Mouse (Mus musculus) kidney, postnatal 0 days (tissue): ENCODE results near the gene Mtmr12. TPM values are rescaled to one million over a fixed set of nuclear protein-coding genes. Genes with fewer than 3 reads are reported as not detected.

ENCODE experiments used
- ATAC-seq: fragments of 200-750 bp; cut with Nextera tagmentation; replicated peaks from 2 replicates; pipeline ENCODE4 v1.8.0; 2017; ENCODE audit warnings: low read depth, moderate number of reproducible peaks, moderate TSS enrichment, moderate library complexity; ENCODE audit not compliant: low FRiP score
- DNase-seq: peaks from one replicate; pipeline ENCODE4 v3.0.0-alpha.2; 2016; ENCODE audit warnings: low spot score
- H3K27ac ChIP-seq: fragments of 300-500 bp; sonication (generic); 2 replicates; pipeline ENCODE4 v1.5.1; 2014; ENCODE audit warnings: mild to moderate bottlenecking
- H3K27me3 ChIP-seq: fragments of 300-500 bp; sonication (generic); 2 replicates; pipeline ENCODE4 v1.6.1; 2014; ENCODE audit warnings: low read length, mixed read lengths; ENCODE audit not compliant: insufficient read depth
- H3K36me3 ChIP-seq: fragments of 300-500 bp; sonication (generic); 2 replicates; pipeline ENCODE4 v1.6.1; 2014; ENCODE audit warnings: low read length, mixed read lengths; ENCODE audit not compliant: insufficient read depth
- H3K4me1 ChIP-seq: fragments of 300-500 bp; sonication (generic); replicated peaks from 2 replicates; pipeline ENCODE4 v1.6.1; 2014; ENCODE audit warnings: antibody characterized with exemption, low read length, mixed read lengths; ENCODE audit not compliant: insufficient read depth
- H3K4me2 ChIP-seq: fragments of 300-500 bp; sonication (generic); 2 replicates; pipeline ENCODE4 v1.6.1; 2014; ENCODE audit warnings: mild to moderate bottlenecking, low read length, moderate library complexity, mixed read lengths
- H3K4me3 ChIP-seq: fragments of 300-500 bp; sonication (generic); replicated peaks from 2 replicates; pipeline ENCODE4 v1.5.1; 2014; ENCODE audit warnings: low read depth, low read length
- H3K9ac ChIP-seq: fragments of 300-500 bp; sonication (generic); 2 replicates; pipeline ENCODE4 v1.6.1; 2014; ENCODE audit warnings: low read depth, low read length
- H3K9me3 ChIP-seq: fragments of 300-500 bp; sonication (generic); replicated peaks from 2 replicates; pipeline ENCODE4 v1.6.1; 2016; ENCODE audit warnings: low read length, inconsistent platforms, mixed read lengths
- CTCF ChIP-seq: IDR thresholded peaks from 2 replicates; pipeline ENCODE4 v1.5.1; 2016; ENCODE audit warnings: antibody characterized with exemption, low read depth, mild to moderate bottlenecking, moderate library complexity
- WGBS: fragments of 180-500 bp; shearing (Covaris S2); extraction: QIAGEN DNeasy Blood & Tissue Kit; methylation state at CpG from one replicate; pipeline ENCODE4 v1.1.7; 2014; 5-methylcytosine and 5-hydroxymethylcytosine counted together
- polyA plus RNA-seq: library from polyadenylated mRNA; unstranded; fragments of >200 nt; fragmentation: Nextera tagmentation; extraction: Ambion mirVana; gene quantifications from 2 replicates; pipeline ENCODE4 v1.2.1, GENCODE M21; 2015

Mtmr12 gene
- polyA plus RNA-seq, 1 experiment from 2014 or later, result 12.5 TPM

DNA sequence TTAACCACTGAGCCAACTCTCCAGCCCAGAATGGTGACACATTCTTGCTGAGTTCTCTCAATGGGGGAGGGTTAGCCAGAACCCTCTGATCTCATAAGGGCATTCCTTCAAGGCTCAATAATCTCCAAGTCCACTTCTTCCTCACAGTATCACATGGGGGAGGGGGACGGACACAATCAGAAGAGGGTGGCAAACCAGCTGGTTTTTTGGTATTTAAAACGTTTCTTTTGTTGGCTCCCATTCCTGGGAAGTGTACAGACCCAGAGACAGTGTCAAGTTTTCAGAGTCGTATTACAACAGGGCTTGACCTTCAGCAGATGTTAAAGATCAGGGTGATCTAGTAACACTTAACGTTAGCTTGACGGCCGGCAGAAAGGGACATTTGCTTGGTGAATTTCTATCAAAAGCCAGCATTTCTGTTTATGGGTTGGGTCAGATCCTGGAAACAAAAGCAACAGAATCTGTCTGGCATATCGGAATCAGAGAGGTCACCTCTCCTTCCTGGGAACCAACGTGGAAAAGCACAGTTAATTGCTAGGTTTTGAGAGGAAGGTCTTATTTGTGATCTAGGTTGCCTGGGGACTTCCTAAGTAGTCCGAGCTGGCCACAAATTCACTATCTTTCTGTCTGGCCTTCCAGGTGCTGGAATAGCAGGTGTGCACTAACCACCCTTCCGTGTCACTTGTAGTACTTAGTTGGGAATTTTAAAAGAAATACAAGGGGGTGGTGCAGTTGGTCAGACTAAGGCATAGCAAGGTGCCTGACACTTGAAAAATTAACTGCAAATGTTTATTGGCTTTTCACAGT, 1.1 kb upstream of the Mtmr12 start:
- 15% methylated on average over 10 of the region's 10 CpGs for WGBS
- DNase-seq, result peak; percentile 81
- no peak for TF ChIP-seq CTCF
- peaks cover 16% of the 10 kb centered on the region for H3K4me1 ChIP-seq
- H3K9me3 ChIP-seq, result no peaks in the 10 kb centered on the region
- H3K27me3 ChIP-seq, result no peaks in the 10 kb centered on the region
- 0 out of 2 replicates have a peak, but pooled peaks have one; percentile 12 for ATAC-seq
- H3K27ac ChIP-seq, result peak overlapping the region; percentile 87
- no peaks in the 10 kb centered on the region for H3K36me3 ChIP-seq
- peak overlapping the region; percentile 96 for H3K4me3 ChIP-seq
- peak overlapping the region; percentile 60 for H3K4me2 ChIP-seq
- 0 out of 2 replicates have a peak overlapping the region, but pooled peaks have one; percentile 19 for H3K9ac ChIP-seq

DNA sequence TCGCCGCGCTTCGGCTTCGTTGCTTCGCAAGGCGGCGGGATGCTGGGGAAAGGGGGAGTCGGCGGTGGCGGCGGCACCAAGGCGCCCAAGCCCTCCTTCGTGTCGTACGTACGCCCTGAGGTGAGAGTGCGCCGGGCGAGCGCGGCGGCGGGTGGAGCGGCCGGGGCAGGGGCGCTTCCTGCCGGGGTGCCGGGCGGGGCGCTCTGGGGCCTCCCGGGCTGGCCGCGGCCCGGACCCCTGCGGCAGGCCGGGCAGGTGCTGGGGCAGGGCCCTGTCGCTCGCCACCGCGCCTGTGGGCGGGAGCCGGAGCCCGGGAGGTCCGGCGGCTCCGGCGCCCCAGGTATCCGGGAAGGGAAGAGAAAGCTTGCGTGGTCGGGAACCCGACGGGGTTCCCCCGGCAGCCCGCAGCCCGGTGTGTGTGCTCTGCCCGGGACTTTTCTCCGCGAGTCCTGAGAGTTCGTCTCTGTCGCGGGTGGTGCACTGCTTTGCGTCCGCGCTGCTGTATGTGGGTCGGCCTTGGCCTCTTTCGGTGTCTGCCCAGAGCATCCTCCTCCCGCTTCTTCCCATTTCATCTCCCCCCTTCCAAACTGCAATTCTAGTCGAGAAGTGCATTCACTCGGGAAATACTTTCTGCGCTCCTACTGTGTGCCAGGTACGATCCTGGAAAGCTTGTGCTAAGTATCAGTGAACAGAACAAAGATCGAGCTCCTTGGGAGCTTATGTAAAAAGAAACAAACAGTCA, 503 bp downstream of the Mtmr12 start:
- WGBS, result 0% methylated on average over 53 of the region's 73 CpGs
- ATAC-seq, result peak; percentile 72
- DNase-seq, result peak; percentile 44
- Histone ChIP-seq H3K27ac (peak overlapping the region; percentile 93), H3K9me3 (no peaks in the 10 kb centered on the region), H3K4me3 (peak overlapping the region; percentile 96), H3K4me2 (peak overlapping the region; percentile 72), H3K27me3 (no peaks in the 10 kb centered on the region), H3K36me3 (no peaks in the 10 kb centered on the region), H3K9ac (peak overlapping the region; percentile 97), H3K4me1 (peaks cover 16% of the 10 kb centered on the region)
- no peak for TF ChIP-seq CTCF

DNA sequence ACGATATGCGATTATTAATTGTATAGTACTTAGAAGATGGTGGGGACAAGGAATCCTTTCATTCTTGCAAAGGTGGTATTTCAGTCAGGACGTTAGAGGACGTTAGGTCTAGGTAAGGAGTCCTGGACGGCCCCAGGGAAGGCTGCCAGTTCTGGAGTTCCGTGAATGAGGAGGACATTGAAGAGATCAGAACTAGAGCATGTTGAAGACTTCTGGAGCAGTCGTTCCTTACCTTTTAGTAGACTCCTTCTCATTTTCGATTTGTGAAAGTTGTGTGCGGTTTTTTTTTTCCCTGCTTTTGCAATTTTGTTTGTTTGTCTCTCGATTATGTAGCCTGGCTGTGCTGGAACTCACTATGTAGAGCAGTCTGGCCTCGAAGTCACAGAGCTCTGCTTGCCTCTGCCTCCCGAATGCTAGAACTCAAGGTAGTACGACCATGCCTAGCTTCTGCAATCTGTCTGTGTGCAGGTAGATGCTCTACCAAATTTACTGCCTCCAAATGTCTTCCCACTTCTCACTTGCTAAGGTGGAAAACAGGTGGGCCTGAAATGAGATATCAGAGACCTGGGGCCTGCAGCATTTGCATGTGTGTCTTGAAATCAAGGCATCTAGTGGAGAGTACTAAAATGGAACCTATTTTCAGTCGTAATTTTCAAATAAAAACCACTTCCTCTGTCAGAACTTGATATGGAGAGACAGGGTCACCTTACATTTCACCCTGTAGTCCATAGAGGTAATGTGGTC, 1.2 kb downstream of the Mtmr12 start:
- TF ChIP-seq CTCF, result no peak
- no peaks in the 10 kb centered on the region for H3K9me3 ChIP-seq
- H3K36me3 ChIP-seq, result no peaks in the 10 kb centered on the region
- peak overlapping the region; percentile 93 for H3K27ac ChIP-seq
- peak overlapping the region; percentile 72 for H3K4me2 ChIP-seq
- WGBS, result 30% methylated on average over 14 of the region's 14 CpGs
- H3K27me3 ChIP-seq, result no peaks in the 10 kb centered on the region
- peak overlapping the region; percentile 97 for H3K9ac ChIP-seq
- ATAC-seq (no peak), DNase-seq (no peak)
- H3K4me1 ChIP-seq, result peaks cover 16% of the 10 kb centered on the region
- H3K4me3 ChIP-seq, result peak overlapping the region; percentile 96

DNA sequence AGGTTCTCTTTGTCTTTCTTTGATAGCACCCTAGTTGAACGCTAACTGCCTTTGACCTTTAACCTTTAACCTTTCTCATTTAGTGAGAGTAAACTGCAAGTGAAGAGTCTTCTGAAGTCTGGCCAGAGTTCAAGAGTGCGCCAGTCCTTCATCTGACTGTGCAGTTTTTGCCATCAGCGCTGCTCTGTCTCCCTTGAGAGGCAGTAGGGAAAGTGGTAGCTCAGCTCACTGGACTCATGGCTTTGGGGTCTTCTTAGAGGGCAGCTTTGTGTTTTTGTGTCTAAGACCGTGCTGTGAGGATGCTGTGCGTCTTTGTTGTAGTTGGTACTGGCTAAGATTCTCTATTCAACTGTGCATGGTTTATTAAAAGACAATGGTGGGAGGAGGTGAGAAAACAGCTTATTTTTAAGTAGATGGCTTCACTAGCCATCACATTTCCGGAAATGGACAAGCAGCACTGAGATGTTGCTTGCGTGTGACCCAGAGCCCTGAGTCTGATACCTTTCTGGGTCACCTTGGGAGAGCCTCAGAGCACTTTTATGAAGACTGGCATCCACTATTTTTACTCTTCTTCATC, 1.9 kb downstream of the Mtmr12 start:
- no peaks in the 10 kb centered on the region for H3K27me3 ChIP-seq
- WGBS, result 68% methylated on average over 7 of the region's 7 CpGs
- no peaks in the 10 kb centered on the region for H3K9me3 ChIP-seq
- peak overlapping the region; percentile 13; the same call in 1 of the 2 replicates for H3K27ac ChIP-seq
- no peak for TF ChIP-seq CTCF
- no peak for DNase-seq
- peaks cover 16% of the 10 kb centered on the region for H3K4me1 ChIP-seq
- ATAC-seq, result no peak
- H3K4me3 ChIP-seq, result no peak overlapping the region
- H3K9ac ChIP-seq, result no peak overlapping the region
- no peaks in the 10 kb centered on the region for H3K36me3 ChIP-seq
- H3K4me2 ChIP-seq, result peak overlapping the region; percentile 72

DNA sequence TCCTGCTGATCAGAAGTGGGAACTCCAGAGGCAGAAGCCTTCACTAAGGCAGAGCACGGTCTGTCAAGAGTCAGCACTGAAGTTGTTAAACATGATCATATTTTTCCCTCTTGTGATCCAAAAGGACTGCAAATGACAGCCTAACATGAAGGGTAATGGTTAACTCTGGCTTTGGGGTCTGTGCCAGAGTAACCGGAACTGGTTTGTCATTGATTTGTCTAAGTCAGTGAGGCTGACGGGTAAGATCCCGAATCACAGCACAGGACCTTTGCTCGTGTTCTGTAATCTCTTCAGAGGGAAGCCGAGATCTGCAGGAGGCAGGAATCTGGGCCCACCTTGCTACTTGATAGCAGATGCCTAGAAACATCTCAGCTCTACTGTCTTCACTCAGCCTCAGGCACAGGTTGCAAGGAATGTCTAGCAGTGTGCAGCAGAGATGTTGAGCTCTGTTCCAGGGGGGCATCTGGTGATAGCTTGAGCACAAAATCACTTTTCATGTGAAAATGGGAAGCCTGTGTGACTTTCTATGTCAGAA, 2.8 kb downstream of the Mtmr12 start:
- H3K36me3 ChIP-seq, result no peaks in the 10 kb centered on the region
- WGBS, result 53% methylated on average over 6 of the region's 6 CpGs
- H3K27me3 ChIP-seq, result no peaks in the 10 kb centered on the region
- H3K27ac ChIP-seq, result peak overlapping the region; percentile 13; the same call in 1 of the 2 replicates
- H3K9me3 ChIP-seq, result no peaks in the 10 kb centered on the region
- no peak for DNase-seq
- no peak overlapping the region for H3K9ac ChIP-seq
- ATAC-seq, result no peak
- no peak overlapping the region for H3K4me3 ChIP-seq
- H3K4me1 ChIP-seq, result peaks cover 16% of the 10 kb centered on the region
- no peak overlapping the region for H3K4me2 ChIP-seq
- no peak for TF ChIP-seq CTCF
